In genomic region chr2:158064571-158065048, GRCm38 (mm10) we compare ENCODE assay signal across 8 mouse cellular contexts. TPM values are rescaled to one million over a fixed set of nuclear protein-coding genes. Genes with fewer than 3 reads are reported as not detected.
DNase-seq lines count a peak whose midpoint lies in the region; ATAC-seq and TF ChIP-seq lines count a peak whose summit lies in the region.

No protein-coding gene starts in this region.

- peaks cover 7% of the 10 kb centered on the region for H3K4me1 ChIP-seq in heart, adult 2 months (ENCODE audit: control insufficient read depth, insufficient read depth, low read length)

- no peak for TF ChIP-seq POLR2A in heart, adult 2 months (IDR thresholded peaks at IDR 0.05; ENCODE audit: insufficient read depth, low read depth, low read length)

- H3K4me3 ChIP-seq in heart, adult 2 months: no peak overlapping the region

- no peaks in the 10 kb centered on the region for H3K27me3 ChIP-seq in heart, adult 2 months (ENCODE audit: control insufficient read depth, insufficient read depth, low read length)

- no peak overlapping the region for H3K9ac ChIP-seq in heart, adult 2 months (ENCODE audit: low read depth, low read length)

- peak overlapping the region; percentile 55 for H3K27ac ChIP-seq in heart, adult 2 months

- intact Hi-C loops in gastrocnemius, postnatal 14 days (cut with DNase I; ENCODE audit: low total_unique reads): loop anchor here (5.0 kb wide), 2 partner anchors 83 to 138 kb away; partner anchors contain the start of gene Tgm2
- intact Hi-C loops in heart, adult 2 months (cut with DNase I): loop anchor here (1.0 to 5.0 kb wide), 3 partner anchors 43 to 140 kb away; partner anchors contain the start of gene Tgm2

- peak; percentile 22 for DNase-seq in gastrocnemius, postnatal 14 days
- no peak for DNase-seq in gastrocnemius, postnatal 10 days
- DNase-seq in MEL-GATA-1-ER (ENCODE audit: extremely low read depth, low read depth): peak; percentile 18
- peak; percentile 37 to 43 for DNase-seq in heart, adult 2 months
- peak; percentile 47 for DNase-seq in kidney, postnatal 10 days
- no peak for DNase-seq in thymus, postnatal 10 days (ENCODE audit: low spot score in 2 of 2)

- no peaks in the 10 kb centered on the region for H3K79me2 ChIP-seq in heart, adult 2 months (replicated peaks; ENCODE audit: control insufficient read depth, insufficient read depth, low read length)

- peak; percentile 78 for TF ChIP-seq CTCF in heart, adult 2 months (IDR thresholded peaks at IDR 0.05)

- no peak; the same call in 1 of the 2 replicates for ATAC-seq in megakaryocyte, adult 5-6 weeks (ENCODE audit: poor library complexity, severe bottlenecking)
- ATAC-seq in inflammation-experienced regulatory T-cells, adult 6 months: no peak

- TF ChIP-seq EP300 in heart, adult 2 months (IDR thresholded peaks at IDR 0.05; ENCODE audit: insufficient read depth, low read depth, low read length): no peak

- H3K36me3 ChIP-seq in heart, adult 2 months (ENCODE audit: control insufficient read depth, insufficient read depth, low read length): peaks cover 18% of the 10 kb centered on the region

- WGBS in heart, adult 2 months: 11% methylated on average over 3 of the region's 3 CpGs

RNA-seq across cellular contexts. Expression of gene Rprd1b, which starts 36.3 kb away (rescaled TPM):
- 10 to 100 TPM; 24.8 to 28.9 TPM for total RNA-seq in gastrocnemius, postnatal 14 days (2021)
- total RNA-seq in gastrocnemius, postnatal 10 days (2021): 10 to 100 TPM; 28.2 to 33.0 TPM
- 10 to 100 TPM; 32.9 to 33.5 TPM for total RNA-seq in heart, adult 2 months (2021)
- polyA plus RNA-seq in heart, adult 2 months (2012; rRNA removed): 15.9 and 20.8 TPM in 2 replicates
- total RNA-seq in megakaryocyte, adult 5-6 weeks (2015): 26.7 and 26.9 TPM in 2 replicates
- total RNA-seq in megakaryocyte, adult 5-6 weeks (2017): 17.0 and 21.7 TPM in 2 replicates
- polyA plus RNA-seq in inflammation-experienced regulatory T-cells, adult 6 months (2017; shearing (Covaris generic)): 10 to 100 TPM; 19.4 to 23.4 (median 21.2) TPM

RNA-seq across cellular contexts. Expression of gene Tti1, which starts 36.4 kb away (rescaled TPM):
- 10 to 100 TPM; 13.0 to 14.6 TPM for total RNA-seq in gastrocnemius, postnatal 14 days (2021)
- 10 to 100 TPM; 15.7 to 16.6 TPM for total RNA-seq in gastrocnemius, postnatal 10 days (2021)
- 10 to 100 TPM; 24.3 to 25.3 TPM for total RNA-seq in heart, adult 2 months (2021)
- 17.3 and 25.9 TPM in 2 replicates for polyA plus RNA-seq in heart, adult 2 months (2012; rRNA removed)
- 11.7 and 22.2 TPM in 2 replicates for total RNA-seq in megakaryocyte, adult 5-6 weeks (2015)
- 18.7 and 19.7 TPM in 2 replicates for total RNA-seq in megakaryocyte, adult 5-6 weeks (2017)
- polyA plus RNA-seq in inflammation-experienced regulatory T-cells, adult 6 months (2017; shearing (Covaris generic)): 10 to 100 TPM; 23.8 to 32.0 (median 26.2) TPM

Comparison
In these comparisons a context has a peak if more than half of its experiments do, and no peak if none do; other contexts are left out.
1. DNase-seq: peak in gastrocnemius, postnatal 14 days (single experiment), MEL-GATA-1-ER (single experiment), heart, adult 2 months (2 of 2) and kidney, postnatal 10 days (single experiment); none in gastrocnemius, postnatal 10 days (single experiment) and thymus, postnatal 10 days (0 of 2).